Mouse (Mus musculus) Patski (cell line): ENCODE data around the gene Haghl. TPM values are rescaled to one million over a fixed set of nuclear protein-coding genes. Genes with fewer than 3 reads are reported as not detected.

ENCODE experiments used
- ATAC-seq: fragments of 100-300 bp; one replicate; pipeline ENCODE4 v1.8.0; 2021
- CTCF ChIA-PET: fragments of 350-600 bp; sonication (Branson Sonifier 250); formaldehyde crosslinking; loops from one replicate; lab custom pipeline; 2022; ENCODE audit warnings: inconsistent platforms; lab: Charles Lee
- POLR2A ChIA-PET: fragments of 350-600 bp; sonication (Branson Sonifier 250); formaldehyde crosslinking; loops from one replicate; lab custom pipeline; 2022; ENCODE audit warnings: antibody characterized with exemption, inconsistent platforms; lab: Charles Lee
- DNase-seq: peaks from one replicate; pipeline ENCODE4 v3.0.0-alpha.2; 2011; ENCODE audit warnings: low read depth, low spot score
- H3K27me3 ChIP-seq: fragments of 371-371 bp; one replicate; pipeline ENCODE4 v1.5.1; 2021
- CTCF ChIP-seq: fragments of 100-300 bp; IDR thresholded peaks from one replicate; pipeline ENCODE4 v1.5.1; 2021
- in situ Hi-C: fragments of 300-500 bp; cut with MboI; formaldehyde crosslinking; loops from 3 replicates; pipeline ENCODE4 v1.11.1; 2018; ENCODE audit warnings: low pct_unique_long_range_greater_than_20kb, mixed read lengths
- polyA plus RNA-seq: library from polyadenylated mRNA; unstranded; gene quantifications from one replicate; pipeline ENCODE4 v1.2.3, GENCODE M21; 2021

Gene Haghl
- polyA plus RNA-seq, 1 experiment from 2014 or later: 108 TPM

DNA sequence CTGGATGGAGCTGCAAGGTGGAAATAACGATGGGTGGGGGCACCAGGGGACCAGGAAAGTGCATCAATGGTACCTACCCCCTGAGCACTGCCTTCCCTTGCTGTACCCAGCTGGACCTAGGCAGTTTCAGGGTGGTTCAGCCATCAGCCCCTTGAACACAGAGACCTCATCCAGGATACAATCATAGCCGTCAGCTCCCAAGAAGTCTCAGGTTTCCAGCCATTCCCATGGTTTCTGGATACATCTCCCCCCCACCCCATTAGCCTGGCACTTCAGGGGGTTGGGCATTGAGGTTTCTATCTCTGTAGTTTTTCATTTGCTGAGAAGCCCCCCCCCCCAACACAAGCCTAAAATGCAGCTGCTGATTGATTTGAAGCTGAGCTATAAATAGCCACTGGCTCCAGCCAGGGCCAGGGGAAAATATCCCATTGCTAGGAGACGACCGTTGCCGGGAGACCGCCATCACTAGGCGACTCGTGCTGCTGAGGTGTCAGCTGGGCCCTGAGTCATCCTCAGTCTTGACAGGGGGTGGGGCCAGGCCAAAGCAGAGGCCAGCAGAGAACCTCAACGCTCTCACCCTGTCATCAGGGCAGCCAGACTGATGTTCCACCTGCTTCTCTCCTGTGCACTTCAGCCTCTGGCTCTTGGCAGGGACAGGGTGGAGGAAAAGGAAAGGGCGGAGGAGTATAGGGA is 17.5 kb upstream of the Haghl start:
- ChIA-PET CTCF (interaction anchor here (0.7 to 2.3 kb wide), 3 partner anchors 40 to 71 kb away, joined by 3 to 9 read pairs (median 4); no protein-coding TSS in a partner anchor), POLR2A (interaction anchor here (0.6 to 1.5 kb wide), 5 partner anchors 11 to 230 kb away, joined by 3 to 7 read pairs (median 4); partner anchors contain the start of genes Narfl and Rhot2)
- no peak for DNase-seq
- in situ Hi-C loops: loop anchor here (5.0 kb wide), 2 partner anchors 36 to 71 kb away; no protein-coding TSS in a partner anchor
- TF ChIP-seq CTCF: no peak
- no peaks in the 10 kb centered on the region for H3K27me3 ChIP-seq
- ATAC-seq: peak; percentile 61

DNA sequence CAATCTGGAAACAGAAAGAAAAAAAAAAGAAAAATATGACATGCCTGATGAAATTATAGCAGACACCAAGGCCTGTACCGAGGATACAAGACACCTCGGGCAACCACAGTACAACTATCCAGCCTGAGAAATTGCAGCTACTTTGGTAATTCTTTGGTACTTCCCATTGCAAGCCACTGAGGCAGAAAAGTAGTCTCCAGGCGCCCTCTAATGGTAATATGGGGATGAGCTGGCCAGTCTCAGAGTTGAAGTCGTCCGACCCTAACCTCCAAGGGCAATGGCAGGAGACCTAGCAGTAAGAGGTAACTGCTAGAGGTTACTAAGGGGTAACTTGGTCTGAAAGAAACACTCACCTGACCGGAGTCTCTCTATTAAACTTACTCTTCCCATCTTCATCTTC is 15.6 kb upstream of the Haghl start:
- in situ Hi-C loops: loop anchor here (5.0 kb wide), 2 partner anchors 34 to 69 kb away; no protein-coding TSS in a partner anchor
- peak; percentile 44 for ATAC-seq
- no peaks in the 10 kb centered on the region for H3K27me3 ChIP-seq
- ChIA-PET POLR2A (interaction anchor here (0.7 kb wide), 1 partner anchor 403 kb away, joined by 3 read pairs; no protein-coding TSS in a partner anchor), CTCF (interaction anchor here (0.6 to 2.3 kb wide), 11 partner anchors 10 to 73 kb away, joined by 3 to 11 read pairs (median 6); partner anchors contain the start of genes Chtf18, Fam173a, Haghl and Narfl)
- no peak for TF ChIP-seq CTCF
- no peak for DNase-seq

DNA sequence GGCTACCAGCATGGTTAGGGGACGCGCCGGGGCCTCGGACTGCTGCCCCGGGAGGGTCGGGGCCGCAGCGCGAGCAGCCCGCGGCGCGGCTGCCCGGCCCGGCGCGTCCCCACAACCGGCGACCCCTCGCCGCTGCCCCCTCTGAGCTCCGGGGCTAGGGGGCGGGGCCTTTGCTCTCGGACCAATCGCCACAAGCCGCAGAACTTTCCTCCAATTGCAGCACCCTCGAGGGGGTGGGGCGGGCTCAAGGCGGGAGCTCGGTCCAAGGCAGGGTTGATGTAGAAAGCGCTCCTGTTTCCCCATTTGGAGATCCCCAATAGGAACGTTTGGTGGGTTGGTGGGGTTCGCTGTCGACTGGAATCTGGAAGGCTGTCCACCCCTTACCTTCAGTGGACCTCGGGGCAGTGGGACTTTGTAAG is 11.5 kb upstream of the Haghl start, which contains the start of gene Metrn:
TSS of gene Metrn (minus strand) at position 186 of the 419 bp plus-strand sequence.
- POLR2A ChIA-PET: interaction anchor here (1.5 kb wide), 1 partner anchor 12 kb away, joined by 4 read pairs; the partner anchor contains the start of gene Fbxl16
- ATAC-seq: peak; percentile 84

DNA sequence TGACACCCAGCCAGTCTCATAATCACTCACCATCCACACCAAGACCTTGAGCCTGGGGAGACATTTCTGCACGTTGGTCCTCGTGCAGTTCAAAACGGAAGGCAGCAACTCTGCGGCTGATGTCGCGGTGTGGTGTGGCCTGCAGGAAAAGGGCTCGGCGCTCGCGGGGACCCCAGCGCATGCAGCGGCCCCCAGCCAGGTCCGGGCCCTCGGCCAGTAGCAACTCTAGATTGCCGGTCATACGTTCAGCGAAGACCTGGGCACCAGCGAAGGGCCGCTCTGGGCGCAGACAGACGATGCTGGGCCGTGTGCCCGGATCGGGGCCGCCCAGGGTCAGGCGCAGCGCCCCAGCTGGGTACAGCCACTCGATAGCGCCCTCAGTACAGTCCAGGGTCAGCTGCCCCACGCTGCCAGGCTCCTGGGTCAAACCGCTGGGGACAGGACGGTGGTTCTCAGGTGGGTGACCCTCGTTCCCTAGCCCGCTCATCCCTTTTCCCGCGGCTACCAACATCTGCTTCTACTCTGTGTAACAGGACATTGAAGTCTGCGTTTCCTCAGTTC is 10.8 kb upstream of the Haghl start:
- no peak for TF ChIP-seq CTCF
- CTCF ChIA-PET: no interaction called here
- POLR2A ChIA-PET: interaction anchor here (1.5 kb wide), 1 partner anchor 13 kb away, joined by 4 read pairs; the partner anchor contains the start of gene Fbxl16
- H3K27me3 ChIP-seq: no peaks in the 10 kb centered on the region
- DNase-seq (no peak), ATAC-seq (no peak)
- in situ Hi-C loops: no loop called here

More for the DNA sequence above, 11.5 kb upstream of the Haghl start, which contains the start of gene Metrn:
- H3K27me3 ChIP-seq: no peaks in the 10 kb centered on the region
- CTCF ChIA-PET: interaction anchor here (0.7 kb wide), 1 partner anchor 23 kb away, joined by 3 read pairs; the partner anchor contains the start of gene Narfl
- no peak for DNase-seq
- TF ChIP-seq CTCF: no peak
- in situ Hi-C loops: no loop called here

DNA sequence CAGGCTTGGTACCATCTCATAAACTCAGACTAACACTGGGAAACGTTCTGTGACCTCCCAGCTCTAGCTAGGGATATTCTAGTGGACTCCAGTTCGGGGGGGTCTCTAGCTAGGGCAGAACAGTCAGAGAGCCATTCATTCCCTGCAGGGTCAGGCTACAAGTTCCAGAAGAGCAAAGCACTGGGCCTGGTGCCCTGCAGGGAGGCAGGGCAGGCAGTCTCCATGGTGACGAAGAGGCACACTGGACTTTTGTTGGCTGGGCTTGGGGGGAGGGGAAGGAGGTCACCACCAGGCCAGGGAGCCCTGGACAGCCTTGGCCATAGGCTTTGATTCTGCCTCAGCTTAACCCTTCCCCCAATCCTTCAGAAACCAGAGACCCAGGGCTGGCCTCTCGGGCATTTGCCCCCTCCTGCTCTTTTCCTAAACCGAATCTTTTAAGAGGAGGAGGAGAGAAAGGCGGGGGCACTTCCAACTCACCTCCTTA is 10.2 kb upstream of the Haghl start, which contains the start of gene AC134908.4:
TSS of gene AC134908.4 (minus strand) at position 51 of the 484 bp plus-strand sequence.
- H3K27me3 ChIP-seq: no peaks in the 10 kb centered on the region
- TF ChIP-seq CTCF: no peak
- ATAC-seq (no peak), DNase-seq (no peak)
- POLR2A ChIA-PET: no interaction called here
- in situ Hi-C loops: no loop called here
- CTCF ChIA-PET: interaction anchor here (1.7 kb wide), 1 partner anchor 11 kb away, joined by 4 read pairs; no protein-coding TSS in a partner anchor

GRCm38 (mm10) chr17:25794998-25795397 is 9.5 kb upstream of the Haghl start:
- CTCF ChIA-PET: interaction anchor here (1.7 kb wide), 1 partner anchor 10 kb away, joined by 4 read pairs; no protein-coding TSS in a partner anchor
- in situ Hi-C loops: no loop called here
- ATAC-seq (no peak), DNase-seq (no peak)
- no peaks in the 10 kb centered on the region for H3K27me3 ChIP-seq
- POLR2A ChIA-PET: interaction anchor here (1.1 kb wide), 1 partner anchor 21 kb away, joined by 5 read pairs; the partner anchor contains the start of gene Narfl
- TF ChIP-seq CTCF: no peak

- TF ChIP-seq CTCF: no peak
- ChIA-PET POLR2A (interaction anchor here (1.1 kb wide), 1 partner anchor 20 kb away, joined by 5 read pairs; the partner anchor contains the start of gene Narfl), CTCF (interaction anchor here (1.7 kb wide), 1 partner anchor 9 kb away, joined by 4 read pairs; no protein-coding TSS in a partner anchor)
- DNase-seq (no peak), ATAC-seq (no peak)
- in situ Hi-C loops: no loop called here
- H3K27me3 ChIP-seq: no peaks in the 10 kb centered on the region
Observed at GRCm38 (mm10) chr17:25794197-25794596, 8.7 kb upstream of the Haghl start.

DNA sequence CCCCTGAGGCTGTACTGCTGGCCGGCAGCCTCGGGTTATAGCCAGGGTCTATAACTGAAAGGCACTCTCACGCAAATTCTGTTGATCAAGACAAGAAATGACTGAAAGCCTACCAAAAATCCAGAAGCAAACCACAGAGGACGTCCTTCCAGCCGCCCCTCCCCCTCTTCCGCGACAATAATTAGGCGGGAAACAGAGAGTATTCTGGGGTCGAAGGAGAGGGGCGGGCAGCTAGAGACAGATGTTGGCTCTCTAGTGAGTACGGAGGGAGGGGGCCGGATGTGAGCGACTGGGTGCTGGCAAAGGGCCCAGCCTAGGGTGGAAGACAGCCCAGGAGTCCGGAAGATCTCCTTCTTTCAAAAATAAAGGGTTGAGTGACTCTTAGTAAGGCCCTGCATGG is 7.1 kb upstream of the Haghl start, which contains the start of gene Fam173a:
TSS of gene Fam173a (minus strand) at position 287 of the 400 bp plus-strand sequence.
- DNase-seq (no peak), ATAC-seq (no peak)
- in situ Hi-C loops: no loop called here
- ChIA-PET CTCF (interaction anchor here (0.6 to 3.2 kb wide), 3 partner anchors 9 to 59 kb away, joined by 3 to 11 read pairs (median 3); no protein-coding TSS in a partner anchor), POLR2A (interaction anchor here (0.8 kb wide), 1 partner anchor 15 kb away, joined by 3 read pairs; no protein-coding TSS in a partner anchor)
- H3K27me3 ChIP-seq: no peaks in the 10 kb centered on the region
- no peak for TF ChIP-seq CTCF

GRCm38 (mm10) chr17:25791843-25792527 is 6.5 kb upstream of the Haghl start:
- in situ Hi-C loops: no loop called here
- CTCF ChIA-PET: interaction anchor here (1.2 to 3.2 kb wide), 2 partner anchors 9 to 58 kb away, joined by 3 to 11 read pairs; no protein-coding TSS in a partner anchor
- H3K27me3 ChIP-seq: no peaks in the 10 kb centered on the region
- DNase-seq (no peak), ATAC-seq (no peak)
- no peak for TF ChIP-seq CTCF
- POLR2A ChIA-PET: no interaction called here
